8 mouse cellular contexts compared by ENCODE assay signal in the genomic region with DNA sequence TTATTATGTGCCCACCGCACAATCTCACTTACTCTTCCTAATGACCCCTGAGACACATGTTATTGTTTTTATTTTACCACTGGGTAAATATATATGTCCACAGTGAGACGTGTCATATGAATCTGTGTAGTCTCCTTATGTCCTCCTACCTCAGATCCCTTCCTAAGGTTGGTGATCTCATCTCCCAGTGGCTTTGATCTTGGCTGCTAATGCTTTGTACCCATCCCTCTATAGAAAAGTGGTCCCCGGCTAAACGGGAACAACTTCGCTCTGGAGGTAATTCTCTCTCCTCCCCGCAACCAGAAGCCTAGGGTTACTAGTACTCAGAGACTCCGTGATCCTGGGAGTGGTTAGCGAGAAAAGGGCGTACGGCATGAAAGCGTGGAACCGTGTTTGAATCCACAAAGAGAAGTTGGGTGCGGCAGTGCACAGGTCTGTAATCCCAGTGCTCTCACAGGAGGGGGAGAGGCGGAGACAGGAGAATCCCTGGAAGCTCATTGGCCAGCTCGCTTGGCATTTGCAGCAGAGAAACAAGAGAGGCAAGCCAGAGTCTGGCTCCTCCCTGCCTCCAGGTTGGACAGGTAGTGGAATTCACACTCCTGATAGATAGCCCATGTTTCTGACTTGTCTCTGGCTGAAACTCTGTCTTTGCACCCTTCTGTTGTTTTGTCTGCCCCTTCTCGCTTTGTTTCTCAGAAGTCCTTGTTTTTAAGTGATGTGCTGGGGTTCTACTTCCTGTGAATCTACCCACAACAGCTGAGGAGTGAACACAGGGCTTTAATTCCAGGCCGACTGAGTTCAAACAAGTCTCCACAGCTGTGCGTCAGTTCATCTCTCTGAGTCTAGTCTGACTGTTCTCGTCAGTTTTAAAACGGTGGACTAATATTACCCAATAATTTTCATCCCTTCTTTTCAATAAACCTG. TPM values are rescaled to one million over a fixed set of nuclear protein-coding genes. Genes with fewer than 3 reads are reported as not detected.
DNase-seq lines count a peak whose midpoint lies in the region; ATAC-seq lines count a peak whose summit lies in the region.

No protein-coding gene starts in this region.

- H3K36me3 ChIP-seq in heart, embryonic 14.5 days (ENCODE audit: control insufficient read depth, insufficient read depth, low read length) = no peaks in the 10 kb centered on the region
- H3K36me3 ChIP-seq in forebrain, embryonic 15.5 days = no peaks in the 10 kb centered on the region

- WGBS in heart, embryonic 14.5 days = 16% methylated on average over 20 of the region's 20 CpGs
- WGBS in forebrain, embryonic 15.5 days = 7% methylated on average over 20 of the region's 20 CpGs

- peak overlapping the region; percentile 27 to 32 for H3K4me3 ChIP-seq in heart, embryonic 14.5 days (ENCODE audit: control insufficient read depth in 1 of 2, insufficient read depth in 1 of 2, low read depth in 1 of 2, low read length in 2 of 2)
- peak overlapping the region; percentile 28 for H3K4me3 ChIP-seq in forebrain, embryonic 15.5 days

- H3K9ac ChIP-seq in heart, embryonic 14.5 days (ENCODE audit: low read length) = peak overlapping the region; percentile 57
- H3K9ac ChIP-seq in forebrain, embryonic 15.5 days (replicated peaks) = peak overlapping the region; percentile 43

- ATAC-seq in heart, embryonic 14.5 days (ENCODE audit: insufficient number of reproducible peaks, insufficient read depth, low FRiP score, low read depth) = no peak
- ATAC-seq in cerebellum, adult (ENCODE audit: insufficient number of reproducible peaks, low FRiP score, low TSS enrichment) = peak; percentile 91
- ATAC-seq in forebrain, embryonic 15.5 days (replicated peaks) = peak; percentile 81

- H3K27me3 ChIP-seq in heart, embryonic 14.5 days (ENCODE audit: control insufficient read depth, insufficient read depth, low read length) = no peaks in the 10 kb centered on the region
- no peaks in the 10 kb centered on the region for H3K27me3 ChIP-seq in forebrain, embryonic 15.5 days

- peaks cover 26 to 33% of the 10 kb centered on the region in 2 experiments for H3K4me1 ChIP-seq in heart, embryonic 14.5 days (ENCODE audit: control insufficient read depth in 2 of 2, insufficient read depth in 2 of 2, low read length in 2 of 2)
- peaks cover 15% of the 10 kb centered on the region for H3K4me1 ChIP-seq in forebrain, embryonic 15.5 days

- intact Hi-C loops in heart, postnatal 25 days (cut with DNase I) = no loop called here

- no peak for DNase-seq in heart, postnatal 25 days (ENCODE audit: low spot score)
- DNase-seq in kidney, postnatal 10 days = peak; percentile 75
- DNase-seq in lung, postnatal 4 days = peak; percentile 62 to 73
- peak; percentile 57 to 59 for DNase-seq in thymus, postnatal 10 days (ENCODE audit: low spot score in 2 of 2)
- DNase-seq in urinary bladder, postnatal 25 days (ENCODE audit: low spot score) = no peak

- H3K27ac ChIP-seq in heart, embryonic 14.5 days (replicated peaks in 1 of 2; ENCODE audit: control insufficient read depth in 1 of 2, insufficient read depth in 1 of 2, low read depth in 2 of 2, low read length in 2 of 2) = 0 out of 4 replicates have a peak overlapping the region, but pooled peaks of 1 of the 2 experiments have one; percentile 79
- peak overlapping the region; percentile 24; the same call in 1 of the 2 replicates for H3K27ac ChIP-seq in forebrain, embryonic 15.5 days (replicated peaks)

- H3K9me3 ChIP-seq in heart, embryonic 14.5 days (ENCODE audit: control insufficient read depth, low read length) = no peaks in the 10 kb centered on the region
- no peaks in the 10 kb centered on the region for H3K9me3 ChIP-seq in forebrain, embryonic 15.5 days

- peak overlapping the region; percentile 63 for H3K4me2 ChIP-seq in heart, embryonic 14.5 days (ENCODE audit: low read length)
- peak overlapping the region; percentile 40 for H3K4me2 ChIP-seq in forebrain, embryonic 15.5 days (replicated peaks)

RNA-seq across cellular contexts. Expression of gene Itpkb, which starts 16.5 kb away (rescaled TPM):
- 5.5 and 5.6 TPM in 2 replicates for polyA plus RNA-seq in heart, embryonic 14.5 days (2014; fragmentation: Nextera tagmentation; extraction: Ambion mirVana)
- total RNA-seq in heart, postnatal 25 days (2021) = 10 to 100 TPM; 56.1 to 63.6 TPM
- 2.3 and 2.4 TPM in 2 replicates for polyA plus RNA-seq in forebrain, embryonic 15.5 days (2015; fragmentation: Nextera tagmentation; extraction: Ambion mirVana)

RNA-seq across cellular contexts. Expression of gene Psen2, which starts 50.5 kb away (rescaled TPM):
- 14.7 and 15.6 TPM in 2 replicates for polyA plus RNA-seq in heart, embryonic 14.5 days (2014; fragmentation: Nextera tagmentation; extraction: Ambion mirVana)
- total RNA-seq in heart, postnatal 25 days (2021) = 10 to 100 TPM; 12.4 to 13.9 TPM
- polyA plus RNA-seq in forebrain, embryonic 15.5 days (2015; fragmentation: Nextera tagmentation; extraction: Ambion mirVana) = 9.9 and 13.8 TPM in 2 replicates

Comparison
In these comparisons a context has a peak if more than half of its experiments do, and no peak if none do; other contexts are left out.
1. DNase-seq: peak in kidney, postnatal 10 days (single experiment), lung, postnatal 4 days (2 of 2) and thymus, postnatal 10 days (2 of 2); none in heart, postnatal 25 days (single experiment) and urinary bladder, postnatal 25 days (single experiment).